Mouse (Mus musculus) kidney, postnatal 0 days (tissue): ENCODE measurements around the gene Tmem270. TPM values are rescaled to one million over a fixed set of nuclear protein-coding genes. Genes with fewer than 3 reads are reported as not detected.

Source experiments
- ATAC-seq: fragments of 200-750 bp; cut with Nextera tagmentation; replicated peaks from 2 replicates; pipeline ENCODE4 v1.8.0; 2017; ENCODE audit warnings: low read depth, moderate number of reproducible peaks, moderate TSS enrichment, moderate library complexity; ENCODE audit not compliant: low FRiP score
- DNase-seq: peaks from one replicate; pipeline ENCODE4 v3.0.0-alpha.2; 2016; ENCODE audit warnings: low spot score
- H3K27ac ChIP-seq: fragments of 300-500 bp; sonication (generic); 2 replicates; pipeline ENCODE4 v1.5.1; 2014; ENCODE audit warnings: mild to moderate bottlenecking
- H3K27me3 ChIP-seq: fragments of 300-500 bp; sonication (generic); 2 replicates; pipeline ENCODE4 v1.6.1; 2014; ENCODE audit warnings: low read length, mixed read lengths; ENCODE audit not compliant: insufficient read depth
- H3K36me3 ChIP-seq: fragments of 300-500 bp; sonication (generic); 2 replicates; pipeline ENCODE4 v1.6.1; 2014; ENCODE audit warnings: low read length, mixed read lengths; ENCODE audit not compliant: insufficient read depth
- H3K4me1 ChIP-seq: fragments of 300-500 bp; sonication (generic); replicated peaks from 2 replicates; pipeline ENCODE4 v1.6.1; 2014; ENCODE audit warnings: antibody characterized with exemption, low read length, mixed read lengths; ENCODE audit not compliant: insufficient read depth
- H3K4me2 ChIP-seq: fragments of 300-500 bp; sonication (generic); 2 replicates; pipeline ENCODE4 v1.6.1; 2014; ENCODE audit warnings: mild to moderate bottlenecking, low read length, moderate library complexity, mixed read lengths
- H3K4me3 ChIP-seq: fragments of 300-500 bp; sonication (generic); replicated peaks from 2 replicates; pipeline ENCODE4 v1.5.1; 2014; ENCODE audit warnings: low read depth, low read length
- H3K9ac ChIP-seq: fragments of 300-500 bp; sonication (generic); 2 replicates; pipeline ENCODE4 v1.6.1; 2014; ENCODE audit warnings: low read depth, low read length
- H3K9me3 ChIP-seq: fragments of 300-500 bp; sonication (generic); replicated peaks from 2 replicates; pipeline ENCODE4 v1.6.1; 2016; ENCODE audit warnings: low read length, inconsistent platforms, mixed read lengths
- CTCF ChIP-seq: IDR thresholded peaks from 2 replicates; pipeline ENCODE4 v1.5.1; 2016; ENCODE audit warnings: antibody characterized with exemption, low read depth, mild to moderate bottlenecking, moderate library complexity
- WGBS: fragments of 180-500 bp; shearing (Covaris S2); extraction: QIAGEN DNeasy Blood & Tissue Kit; methylation state at CpG from one replicate; pipeline ENCODE4 v1.1.7; 2014; 5-methylcytosine and 5-hydroxymethylcytosine counted together
- polyA plus RNA-seq: library from polyadenylated mRNA; unstranded; fragments of >200 nt; fragmentation: Nextera tagmentation; extraction: Ambion mirVana; gene quantifications from 2 replicates; pipeline ENCODE4 v1.2.1, GENCODE M21; 2015

The Tmem270 gene
- polyA plus RNA-seq, 1 experiment from 2014 or later = not detected

GRCm38 (mm10) chr5:134867320-134868144 lies 39.0 kb downstream of the Tmem270 start:
- no peak for TF ChIP-seq CTCF
- Histone ChIP-seq H3K4me3 (no peak overlapping the region), H3K9ac (peak overlapping the region; percentile 0; the same call in 1 of the 2 replicates), H3K4me1 (no peaks in the 10 kb centered on the region; the same call in 1 of the 2 replicates), H3K27me3 (no peaks in the 10 kb centered on the region), H3K9me3 (no peaks in the 10 kb centered on the region), H3K36me3 (no peaks in the 10 kb centered on the region), H3K4me2 (peak overlapping the region; percentile 12), H3K27ac (no peak overlapping the region)
- ATAC-seq = no peak
- peak; percentile 54 for DNase-seq
- 26% methylated on average over 18 of the region's 18 CpGs for WGBS

GRCm38 (mm10) chr5:134865158-134865557 lies 41.4 kb downstream of the Tmem270 start:
- ATAC-seq (no peak), DNase-seq (no peak)
- H3K27ac ChIP-seq = no peak overlapping the region
- H3K9me3 ChIP-seq = no peaks in the 10 kb centered on the region
- WGBS = 56% methylated on average over 8 of the region's 8 CpGs
- H3K4me2 ChIP-seq = no peak overlapping the region
- no peaks in the 10 kb centered on the region; the same call in 1 of the 2 replicates for H3K4me1 ChIP-seq
- no peaks in the 10 kb centered on the region for H3K36me3 ChIP-seq
- H3K9ac ChIP-seq = no peak overlapping the region
- no peaks in the 10 kb centered on the region for H3K27me3 ChIP-seq
- peak; percentile 34; the same call in 1 of the 2 replicates for TF ChIP-seq CTCF
- H3K4me3 ChIP-seq = no peak overlapping the region

GRCm38 (mm10) chr5:134861902-134862497 lies 44.5 kb downstream of the Tmem270 start:
- H3K36me3 ChIP-seq = no peaks in the 10 kb centered on the region
- TF ChIP-seq CTCF = no peak
- no peak overlapping the region for H3K4me2 ChIP-seq
- H3K27me3 ChIP-seq = no peaks in the 10 kb centered on the region
- WGBS = 41% methylated on average over 16 of the region's 16 CpGs
- H3K9me3 ChIP-seq = no peaks in the 10 kb centered on the region
- DNase-seq = no peak
- no peak for ATAC-seq
- H3K4me3 ChIP-seq = no peak overlapping the region
- H3K9ac ChIP-seq = no peak overlapping the region
- H3K27ac ChIP-seq = no peak overlapping the region
- H3K4me1 ChIP-seq = no peaks in the 10 kb centered on the region

- no peaks in the 10 kb centered on the region for H3K36me3 ChIP-seq
- no peak for DNase-seq
Measured at GRCm38 (mm10) chr5:134859193-134859592, 47.3 kb downstream of the Tmem270 start.

GRCm38 (mm10) chr5:134858378-134858777 lies 48.2 kb downstream of the Tmem270 start:
- no peak for ATAC-seq
- H3K27ac ChIP-seq = no peak overlapping the region
- H3K4me3 ChIP-seq = no peak overlapping the region
- H3K9ac ChIP-seq = no peak overlapping the region
- H3K9me3 ChIP-seq = no peaks in the 10 kb centered on the region
- no peak for DNase-seq
- H3K36me3 ChIP-seq = no peaks in the 10 kb centered on the region
- H3K4me1 ChIP-seq = no peaks in the 10 kb centered on the region
- 73% methylated on average over 10 of the region's 10 CpGs for WGBS
- H3K27me3 ChIP-seq = no peaks in the 10 kb centered on the region
- no peak for TF ChIP-seq CTCF
- no peak overlapping the region for H3K4me2 ChIP-seq

More at GRCm38 (mm10) chr5:134859193-134859592, 47.3 kb downstream of the Tmem270 start:
- ATAC-seq = no peak
- no peak overlapping the region for H3K27ac ChIP-seq
- no peaks in the 10 kb centered on the region for H3K9me3 ChIP-seq
- H3K4me1 ChIP-seq = no peaks in the 10 kb centered on the region
- no peak overlapping the region for H3K4me2 ChIP-seq
- no peaks in the 10 kb centered on the region for H3K27me3 ChIP-seq
- 86% methylated on average over 5 of the region's 5 CpGs for WGBS
- no peak overlapping the region for H3K9ac ChIP-seq
- no peak for TF ChIP-seq CTCF
- no peak overlapping the region for H3K4me3 ChIP-seq

- H3K27me3 ChIP-seq = no peaks in the 10 kb centered on the region
- H3K4me3 ChIP-seq = no peak overlapping the region
- no peak for TF ChIP-seq CTCF
- H3K4me2 ChIP-seq = no peak overlapping the region
- no peak for ATAC-seq
- H3K9me3 ChIP-seq = no peaks in the 10 kb centered on the region
- no peaks in the 10 kb centered on the region for H3K4me1 ChIP-seq
- no peaks in the 10 kb centered on the region for H3K36me3 ChIP-seq
- no peak overlapping the region for H3K9ac ChIP-seq
- no peak overlapping the region for H3K27ac ChIP-seq
- DNase-seq = no peak
- WGBS = 94% methylated on average over 5 of the region's 5 CpGs
Measured at GRCm38 (mm10) chr5:134852873-134853272, 53.7 kb downstream of the Tmem270 start.

Other genes starting within 250 kb of the Tmem270 start
- 3.4 and 3.6 TPM in 2 replicates for gene Limk1, start 218.1 kb downstream of the Tmem270 start, polyA plus RNA-seq
- 77.7 and 78.9 TPM in 2 replicates for gene Eln, start 159.4 kb downstream of the Tmem270 start, polyA plus RNA-seq
- gene Cldn13, start 8.8 kb upstream of the Tmem270 start, polyA plus RNA-seq = 0.14 TPM in 1 of 2 replicates, not detected in the other
- gene Mettl27, start 25.6 kb upstream of the Tmem270 start, polyA plus RNA-seq = 41.5 and 43.4 TPM in 2 replicates
- 55.7 and 59.1 TPM in 2 replicates for gene Cldn4, start 40.2 kb upstream of the Tmem270 start, polyA plus RNA-seq
- gene Cldn3, start 79.5 kb upstream of the Tmem270 start, polyA plus RNA-seq = 72.4 and 72.9 TPM in 2 replicates
- 93.7 and 94.5 TPM in 2 replicates for gene Abhd11, start 102.4 kb upstream of the Tmem270 start, polyA plus RNA-seq
- gene Stx1a, start 116.7 kb upstream of the Tmem270 start, polyA plus RNA-seq = 6.6 and 9.0 TPM in 2 replicates
- gene Dnajc30, start 157.5 kb upstream of the Tmem270 start, polyA plus RNA-seq = 42.4 and 42.6 TPM in 2 replicates
- gene Bud23, start 158.2 kb upstream of the Tmem270 start, polyA plus RNA-seq = 80.4 and 85.2 TPM in 2 replicates
- gene Vps37d, start 171.5 kb upstream of the Tmem270 start, polyA plus RNA-seq = 9.9 and 12.5 TPM in 2 replicates
- 6.5 and 7.8 TPM in 2 replicates for gene Mlxipl, start 183.2 kb upstream of the Tmem270 start, polyA plus RNA-seq
- gene Tbl2, start 242.9 kb upstream of the Tmem270 start, polyA plus RNA-seq = 14.5 and 17.4 TPM in 2 replicates